Mouse (Mus musculus) cerebral cortex, adult 2 months (tissue): ENCODE results near the gene Pcp4l1.

Source experiments
- WGBS: fragments of 180-500 bp; shearing (Covaris S2); methylation state at CpG from one replicate; pipeline ENCODE4 v1.1.7; 2018; 5-methylcytosine and 5-hydroxymethylcytosine counted together

The Pcp4l1 gene

GRCm38 (mm10) chr1:171187851-171188700 is 8.0 kb downstream of the Pcp4l1 start:
- 42% methylated on average over 13 of the region's 13 CpGs for WGBS

GRCm38 (mm10) chr1:171185655-171186054 is 10.4 kb downstream of the Pcp4l1 start:
- WGBS: 55% methylated on average over 8 of the region's 8 CpGs

GRCm38 (mm10) chr1:171184314-171184713 is 11.8 kb downstream of the Pcp4l1 start:
- 75% methylated on average over 7 of the region's 7 CpGs for WGBS

GRCm38 (mm10) chr1:171183620-171184019 is 12.4 kb downstream of the Pcp4l1 start:
- WGBS: 46% methylated on average over 3 of the region's 3 CpGs

DNA sequence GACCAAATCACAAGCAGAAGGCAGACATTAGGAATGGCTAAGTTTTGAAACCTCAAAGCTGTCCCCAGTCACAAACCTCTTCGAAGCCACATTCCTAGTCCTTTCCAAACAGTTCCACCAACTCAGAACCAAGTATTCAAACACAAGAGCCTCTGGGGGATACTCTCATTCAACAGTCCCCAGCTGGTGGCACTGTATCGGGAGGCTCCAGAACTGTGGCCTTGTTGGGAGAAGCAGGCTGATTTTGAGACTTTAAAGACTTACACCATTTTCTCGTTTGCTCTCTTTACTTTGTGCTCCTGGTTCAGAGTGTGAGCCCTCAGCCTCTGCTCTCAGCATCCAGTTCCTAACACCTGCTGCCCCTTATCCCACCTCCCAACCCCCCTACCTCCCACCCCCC is 13.0 kb downstream of the Pcp4l1 start:
- WGBS: 80% methylated on average over 3 of the region's 3 CpGs

- WGBS: 68% methylated on average over 5 of the region's 5 CpGs
These were observed 16.4 kb downstream of the Pcp4l1 start for GRCm38 (mm10) chr1:171179487-171180171.

GRCm38 (mm10) chr1:171172779-171173178 is 23.3 kb downstream of the Pcp4l1 start:
- WGBS: 91% methylated on average over 8 of the region's 8 CpGs

GRCm38 (mm10) chr1:171171138-171171537 is 24.9 kb downstream of the Pcp4l1 start:
- 34% methylated on average over 3 of the region's 3 CpGs for WGBS

DNA sequence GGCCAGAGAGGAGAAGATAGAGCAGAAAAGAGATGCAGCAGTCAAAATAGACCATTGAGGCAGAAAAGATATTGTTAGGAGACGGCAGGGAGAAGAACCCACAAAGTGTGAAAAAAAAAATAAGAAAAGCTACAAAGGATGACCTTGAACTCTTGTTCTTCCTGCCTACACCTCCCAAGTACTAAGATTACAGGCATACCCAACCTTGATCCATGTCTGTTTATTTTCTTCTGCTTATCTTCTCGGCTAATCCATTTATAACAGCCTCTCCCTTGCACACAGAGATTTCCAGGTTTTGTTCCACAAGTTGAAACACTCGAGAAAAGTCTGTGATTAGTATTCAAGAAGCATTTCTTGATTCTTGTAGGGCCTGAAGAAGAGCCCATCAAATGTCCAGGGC is 26.2 kb downstream of the Pcp4l1 start:
- 72% methylated on average over 3 of the region's 3 CpGs for WGBS

DNA sequence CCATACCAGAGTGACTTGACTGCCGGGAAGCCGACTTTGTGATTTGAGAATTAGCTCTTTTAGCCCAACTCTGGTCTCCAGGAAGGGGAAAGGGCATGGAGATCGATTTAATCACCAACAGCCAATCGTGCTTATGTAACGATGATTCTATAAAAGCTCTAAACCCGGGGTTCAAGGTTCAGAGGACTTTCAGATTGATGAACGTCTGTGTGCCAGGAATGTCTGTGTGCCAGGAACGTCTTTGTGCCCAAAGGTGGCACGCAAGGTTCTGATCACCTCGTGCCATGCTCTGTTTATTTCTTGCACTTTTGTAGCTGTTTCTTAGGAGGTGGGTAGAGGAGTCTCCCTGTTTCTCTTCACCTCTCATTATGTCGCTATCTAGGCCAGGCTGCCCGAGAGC is 27.2 kb downstream of the Pcp4l1 start:
- 88% methylated on average over 12 of the region's 12 CpGs for WGBS

DNA sequence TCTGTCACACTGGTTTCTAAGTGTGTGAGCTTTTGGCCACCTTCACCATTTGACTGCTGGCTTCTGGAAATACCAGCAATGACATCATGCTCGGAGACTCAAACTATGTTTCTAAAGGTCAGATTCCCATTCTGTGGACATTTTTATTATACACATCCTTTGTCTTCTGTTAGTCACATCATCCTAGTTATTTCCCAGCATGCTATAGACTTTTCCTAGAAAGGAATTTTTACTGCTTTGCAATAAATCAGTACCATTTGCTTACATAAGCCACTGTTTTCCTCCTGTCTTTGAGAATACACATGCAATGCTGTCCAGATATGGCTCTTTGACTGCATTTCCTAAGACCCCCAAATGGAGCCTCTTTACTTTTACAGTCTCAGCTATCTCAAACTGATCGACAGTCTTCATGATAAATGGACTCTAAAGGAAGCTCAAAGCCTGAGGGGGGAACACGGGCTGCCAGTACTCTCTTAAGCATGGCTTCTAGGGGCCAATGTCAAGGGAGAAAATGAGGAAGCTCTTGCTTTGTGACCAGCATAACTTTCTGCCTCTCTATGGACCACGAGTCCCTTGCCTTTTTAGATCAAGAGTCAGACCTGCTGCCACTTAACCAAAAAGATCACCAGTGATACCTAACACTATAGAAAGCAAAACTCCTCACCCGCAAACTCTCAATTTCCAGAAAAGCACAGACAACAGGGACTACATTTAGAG is 30.3 kb downstream of the Pcp4l1 start:
- 84% methylated on average over 5 of the region's 5 CpGs for WGBS

GRCm38 (mm10) chr1:171164258-171164657 is 31.8 kb downstream of the Pcp4l1 start:
- 49% methylated on average over 3 of the region's 3 CpGs for WGBS

- 97% methylated on average over 3 of the region's 3 CpGs for WGBS
These were observed 33.5 kb downstream of the Pcp4l1 start for GRCm38 (mm10) chr1:171162526-171162925.

DNA sequence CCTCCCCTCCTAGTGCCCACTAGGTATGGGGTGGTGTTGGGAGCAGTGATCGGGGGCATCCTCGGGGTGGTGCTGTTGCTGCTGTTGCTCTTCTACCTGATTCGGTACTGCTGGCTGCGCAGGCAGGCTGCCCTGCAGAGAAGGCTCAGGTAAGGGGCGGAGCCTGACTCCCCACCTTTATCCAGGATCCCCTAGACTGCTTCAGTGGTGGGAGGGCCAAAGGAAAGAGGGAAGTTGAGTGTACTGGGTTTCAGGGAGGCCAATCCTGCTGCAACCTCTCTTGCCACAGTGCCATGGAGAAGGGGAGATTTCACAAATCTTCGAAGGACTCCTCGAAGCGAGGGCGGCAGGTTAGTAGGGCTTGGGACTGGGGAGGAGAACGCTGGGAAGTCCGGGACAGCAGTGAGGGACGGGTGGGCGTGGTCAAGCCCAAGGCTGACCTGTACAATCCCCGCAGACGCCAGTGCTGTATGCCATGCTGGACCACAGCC is 36.5 kb downstream of the Pcp4l1 start:
- 10% methylated on average over 15 of the region's 15 CpGs for WGBS

- 57% methylated on average over 3 of the region's 3 CpGs for WGBS
These were observed 39.4 kb downstream of the Pcp4l1 start for GRCm38 (mm10) chr1:171156644-171157043.

DNA sequence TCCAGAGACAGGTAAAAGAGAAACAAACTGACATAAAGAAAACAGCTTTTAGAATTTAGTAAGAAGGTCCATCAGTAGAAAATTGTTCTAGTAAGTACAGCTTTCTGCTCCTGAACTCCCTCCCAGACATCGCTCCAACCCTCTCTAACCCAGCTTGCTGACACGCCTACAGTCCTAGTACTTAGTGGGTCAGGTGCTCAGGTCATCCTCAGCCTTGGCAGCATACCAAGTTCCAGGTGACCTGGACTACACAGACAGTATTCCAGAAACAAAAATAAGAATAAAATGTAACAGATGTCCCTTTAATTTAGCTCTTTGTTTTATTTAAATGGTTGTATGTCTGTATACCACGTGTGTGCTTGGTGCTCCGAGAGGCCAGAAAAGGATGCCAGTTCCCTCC is 44.1 kb downstream of the Pcp4l1 start:
- 85% methylated on average over 4 of the region's 4 CpGs for WGBS

DNA sequence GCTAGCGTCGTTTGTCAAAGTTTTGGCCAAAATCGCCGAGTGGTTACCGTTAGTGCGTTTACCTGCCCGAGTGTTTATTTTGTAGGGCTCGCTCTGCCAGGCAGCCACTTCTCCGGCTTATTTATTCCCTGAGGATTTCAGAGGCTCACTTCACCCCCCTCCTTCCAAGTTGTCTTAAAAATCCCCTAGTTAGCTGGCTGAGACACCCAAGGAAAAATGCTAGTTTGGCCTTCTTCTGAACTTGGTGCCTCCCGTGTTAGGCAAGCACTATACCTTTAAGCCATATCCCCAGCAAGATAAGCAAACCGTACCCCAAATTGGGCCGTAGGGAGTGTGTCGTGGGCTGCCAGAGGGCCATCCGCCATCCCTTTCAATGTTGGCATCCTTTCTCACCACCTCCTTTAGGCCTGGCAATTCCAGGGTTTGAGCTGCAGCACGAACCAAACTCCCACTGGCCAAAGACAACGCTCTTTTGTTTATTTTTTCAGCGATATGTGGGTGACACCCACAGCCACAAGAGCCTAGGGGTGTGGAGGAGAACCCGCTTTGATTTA is 45.2 kb downstream of the Pcp4l1 start:
- 1% methylated on average over 18 of the region's 18 CpGs for WGBS

DNA sequence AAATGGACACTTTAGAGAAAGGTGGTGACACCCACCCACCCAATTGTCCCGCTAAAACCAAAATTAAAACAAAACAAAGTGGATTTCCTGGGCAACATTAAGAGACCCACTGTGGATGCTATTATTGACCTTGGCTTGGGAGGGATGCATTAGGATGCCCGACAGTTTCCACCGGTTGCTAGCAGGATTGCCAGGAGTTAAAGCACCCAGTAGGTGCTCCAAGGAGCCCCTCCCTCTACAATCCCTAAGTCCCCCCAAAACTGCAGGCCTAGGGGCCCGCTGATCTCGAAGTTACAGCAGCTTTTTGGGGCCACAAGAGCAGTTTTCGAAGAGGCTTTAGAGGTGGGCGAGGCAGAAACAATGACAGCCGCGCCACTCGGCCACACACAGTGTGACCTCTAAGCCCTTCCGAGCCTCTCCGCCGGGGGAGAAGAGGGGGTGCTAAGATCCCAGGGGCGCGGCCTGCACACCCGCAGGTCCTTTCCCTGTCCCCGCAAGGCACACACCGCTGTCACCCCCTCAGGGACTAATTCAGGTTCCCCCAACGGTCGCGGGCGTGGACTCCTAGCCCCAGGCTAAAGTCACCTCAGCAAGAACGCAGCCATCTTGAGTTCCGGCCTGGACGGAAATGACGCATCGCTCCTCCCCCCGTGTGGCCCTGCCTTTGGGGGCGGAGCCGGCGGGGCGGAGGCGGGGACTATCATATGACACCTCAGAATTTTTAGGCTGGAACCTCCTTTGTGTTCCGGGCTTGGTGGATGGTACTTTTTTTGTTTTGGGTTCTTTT is 45.9 kb downstream of the Pcp4l1 start, which contains the start of the genes Sdhc and Mpz:
TSS of gene Sdhc (minus strand) at position 630 of the 787 bp plus-strand sequence.
TSS of gene Mpz (plus strand) at position 738 of the 787 bp plus-strand sequence.
- under 1% methylated on average over 34 of the region's 34 CpGs for WGBS

GRCm38 (mm10) chr1:171142981-171143380 is 53.1 kb downstream of the Pcp4l1 start:
- WGBS: 51% methylated on average over 11 of the region's 11 CpGs

DNA sequence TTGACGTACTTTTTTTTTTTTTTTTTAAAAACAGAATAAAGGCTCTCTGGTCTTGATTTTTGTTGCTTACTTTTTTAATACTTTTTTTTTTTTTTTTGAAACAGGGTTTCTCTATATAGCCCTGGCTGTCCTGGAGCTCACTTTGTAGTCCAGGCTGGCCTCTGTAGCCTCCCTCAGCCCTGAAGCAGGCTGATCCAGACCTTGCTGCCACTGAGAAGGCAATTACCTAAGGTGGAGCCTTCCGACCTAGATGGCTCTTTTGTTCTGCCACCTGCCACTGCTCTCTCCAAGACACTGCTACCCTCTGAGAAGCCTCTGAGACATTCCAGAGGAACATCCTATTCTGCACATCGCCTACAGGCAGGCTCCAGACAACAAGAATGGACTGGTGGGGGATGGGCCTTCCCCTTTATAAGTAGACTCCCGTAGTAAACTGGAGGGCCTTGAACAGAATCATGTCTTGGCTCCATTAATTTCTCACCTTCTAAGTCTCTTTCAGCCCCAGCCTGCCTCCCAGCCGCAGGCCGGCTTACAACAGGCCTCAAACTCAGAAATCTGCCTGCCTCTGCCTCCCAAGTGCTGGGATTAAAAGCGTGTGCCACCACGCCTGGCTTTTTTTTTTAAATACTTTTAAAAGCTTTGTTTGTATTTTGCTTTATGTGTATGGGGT is 58.4 kb downstream of the Pcp4l1 start:
- WGBS: 88% methylated on average over 8 of the region's 8 CpGs
